ENCODE assay signal across 29 mouse cellular contexts in genomic region chr2:158238101-158238500, GRCm38 (mm10). TPM values are rescaled to one million over a fixed set of nuclear protein-coding genes. Genes with fewer than 3 reads are reported as not detected.
"Had no signal": no experiment of that assay in that cellular context is flagged by ENCODE, and none has a peak within 500 bp of the region (broad histone marks: within the 10 kb centered on the region; RNA-seq: fewer than 3 reads in every experiment).

No protein-coding gene starts in this region.

- DNase-seq: kidney, postnatal 25 days; layer of hippocampus, postnatal 36 days; liver, embryonic 13.5 days; lung, adult 2 months; lung, postnatal 14 days; lung, postnatal 4 days; midbrain, embryonic 14.5 days; right cerebral cortex, adult 18-20 months; right cerebral cortex, postnatal 25 days; spleen, adult 18-20 months; thymus, postnatal 36 days had no signal

- H3K27ac ChIP-seq: kidney, postnatal 0 days; left cerebral cortex, adult 2 months; liver, embryonic 13.5 days; neural tube, embryonic 12.5 days; neural tube, embryonic 15.5 days; stomach, embryonic 15.5 days had no signal

- H3K4me1 ChIP-seq: liver, embryonic 13.5 days; neural tube, embryonic 12.5 days; neural tube, embryonic 15.5 days; stomach, embryonic 15.5 days had no signal

- H3K4me3 ChIP-seq: left cerebral cortex, adult 2 months; liver, embryonic 13.5 days; neural tube, embryonic 12.5 days; neural tube, embryonic 15.5 days; stomach, embryonic 15.5 days had no signal

- H3K27me3 ChIP-seq: liver, embryonic 13.5 days; neural tube, embryonic 12.5 days; neural tube, embryonic 15.5 days; stomach, embryonic 15.5 days had no signal

RNA-seq across cellular contexts. Expression of gene D630003M21Rik, which starts 9.1 kb away (rescaled TPM):
- total RNA-seq: megakaryocyte-erythroid progenitor cell, adult 5-6 weeks had no signal

RNA-seq across cellular contexts. Expression of gene Bpi, which starts 19.8 kb away (rescaled TPM):
- total RNA-seq: layer of hippocampus, adult 8-10 months; layer of hippocampus, postnatal 10 days; layer of hippocampus, postnatal 36 days; left cerebral cortex, adult 2 months; left cerebral cortex, postnatal 10 days; left cerebral cortex, postnatal 36 days; liver, adult 2 months; megakaryocyte-erythroid progenitor cell, adult 5-6 weeks had no signal
- polyA plus RNA-seq: large intestine, adult 2 months; limb, embryonic 11.5 days; liver, adult 2 months; liver, embryonic 13.5 days; liver, embryonic 16.5 days; lung, adult 2 months; lung, embryonic 16.5 days; midbrain, embryonic 11.5 days; midbrain, embryonic 14.5 days; midbrain, postnatal 0 days; neural tube, embryonic 12.5 days; neural tube, embryonic 15.5 days; stomach, embryonic 15.5 days; urinary bladder, adult 2 months had no signal
